ENCODE assay signal across 10 mouse cellular contexts in the genomic region with DNA sequence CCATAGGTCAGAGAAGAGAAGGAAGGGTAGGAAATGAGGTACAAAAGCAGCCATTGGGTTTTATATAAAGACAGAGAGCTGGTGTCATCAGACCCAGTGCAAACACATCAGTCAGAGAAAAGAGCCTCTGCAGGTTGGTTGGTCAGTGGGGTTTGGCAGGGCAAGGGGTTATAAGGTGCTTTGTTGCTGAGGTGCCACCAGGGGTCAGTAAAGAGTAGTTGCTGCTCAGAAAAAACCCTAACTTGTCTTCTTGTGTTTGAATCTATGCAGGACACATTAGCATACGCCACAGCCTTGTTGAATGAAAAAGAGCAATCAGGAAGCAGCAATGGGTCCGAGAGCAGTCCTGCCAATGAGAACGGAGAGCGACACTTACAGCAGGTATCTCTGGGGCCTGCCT. TPM values are rescaled to one million over a fixed set of nuclear protein-coding genes. Genes with fewer than 3 reads are reported as not detected.
DNase-seq lines count a peak whose midpoint lies in the region; ATAC-seq and TF ChIP-seq lines count a peak whose summit lies in the region.
"Had no signal": no experiment of that assay in that cellular context is flagged by ENCODE, and none has a peak within 500 bp of the region (broad histone marks: within the 10 kb centered on the region; RNA-seq: fewer than 3 reads in every experiment).

No protein-coding gene starts in this region.

- WGBS in hindbrain, embryonic 11.5 days: 74% methylated on average over 4 of the region's 4 CpGs
- WGBS in hindbrain, embryonic 12.5 days: 65% methylated on average over 4 of the region's 4 CpGs

- peaks cover 11% of the 10 kb centered on the region; the same call in 1 of the 2 replicates for H3K36me3 ChIP-seq in hindbrain, embryonic 11.5 days (ENCODE audit: control insufficient read depth, insufficient read depth, low read length)
- peaks cover 62% of the 10 kb centered on the region for H3K36me3 ChIP-seq in hindbrain, embryonic 12.5 days
- peaks cover 12% of the 10 kb centered on the region for H3K36me3 ChIP-seq in splenic B cell, adult 2 months (ENCODE audit: control insufficient read depth, insufficient read depth, low read length, poor library complexity, severe bottlenecking)

- 0 out of 2 replicates have a peak, but pooled peaks have one; percentile 24 for TF ChIP-seq CTCF in embryonic fibroblast, embryonic 13.5 days (IDR thresholded peaks at IDR 0.05; ENCODE audit: borderline replicate concordance, insufficient read depth, low read length)

- H3K9me3 ChIP-seq in hindbrain, embryonic 11.5 days (ENCODE audit: control insufficient read depth, low read length): no peaks in the 10 kb centered on the region
- H3K9me3 ChIP-seq in hindbrain, embryonic 12.5 days (replicated peaks): no peaks in the 10 kb centered on the region
- H3K9me3 ChIP-seq: embryonic facial prominence, embryonic 12.5 days; midbrain, embryonic 12.5 days had no signal

- no peak for ATAC-seq in hindbrain, embryonic 11.5 days (ENCODE audit: low FRiP score)
- ATAC-seq in hindbrain, embryonic 12.5 days (ENCODE audit: low FRiP score): no peak; the same call in 1 of the 2 replicates

- no peak overlapping the region for H3K27ac ChIP-seq in hindbrain, embryonic 11.5 days (ENCODE audit: low read depth, low read length)
- no peak overlapping the region for H3K27ac ChIP-seq in hindbrain, embryonic 12.5 days
- no peak overlapping the region for H3K27ac ChIP-seq in embryonic fibroblast, embryonic 13.5 days (ENCODE audit: insufficient read depth, low read length)
- H3K27ac ChIP-seq: embryonic facial prominence, embryonic 12.5 days; midbrain, embryonic 12.5 days had no signal

- no peak for TF ChIP-seq POLR2A in embryonic fibroblast, embryonic 13.5 days (IDR thresholded peaks at IDR 0.05; ENCODE audit: low read depth, low read length)

- DNase-seq in hindbrain, embryonic 11.5 days (ENCODE audit: low spot score): peak; percentile 75
- DNase-seq in 416B (ENCODE audit: low read depth): peak; percentile 73
- peak; percentile 9 for DNase-seq in Muller cell, postnatal 12 days (ENCODE audit: inconsistent ontology term)
- peak; percentile 68 for DNase-seq in splenic B cell, adult 2 months (ENCODE audit: low read depth, low spot score)
- DNase-seq in heart, adult 8-10 months (ENCODE audit: low spot score): no peak
- DNase-seq in spleen, postnatal 14 days (ENCODE audit: low spot score in 2 of 2): no peak

- no peak overlapping the region for H3K4me3 ChIP-seq in hindbrain, embryonic 11.5 days (ENCODE audit: low read depth, low read length)
- no peak overlapping the region for H3K4me3 ChIP-seq in hindbrain, embryonic 12.5 days
- no peak overlapping the region for H3K4me3 ChIP-seq in embryonic fibroblast, embryonic 13.5 days (ENCODE audit: insufficient read depth, low read length)
- H3K4me3 ChIP-seq: embryonic facial prominence, embryonic 12.5 days; midbrain, embryonic 12.5 days had no signal

- H3K4me1 ChIP-seq in hindbrain, embryonic 11.5 days (replicated peaks; ENCODE audit: control insufficient read depth, insufficient read depth, low read length): no peaks in the 10 kb centered on the region
- H3K4me1 ChIP-seq in hindbrain, embryonic 12.5 days: no peaks in the 10 kb centered on the region
- no peaks in the 10 kb centered on the region for H3K4me1 ChIP-seq in embryonic fibroblast, embryonic 13.5 days (ENCODE audit: control insufficient read depth, insufficient read depth, low read length)
- H3K4me1 ChIP-seq: embryonic facial prominence, embryonic 12.5 days; midbrain, embryonic 12.5 days had no signal

- H3K4me2 ChIP-seq in hindbrain, embryonic 11.5 days (replicated peaks; ENCODE audit: low read depth, low read length): no peak overlapping the region
- no peak overlapping the region for H3K4me2 ChIP-seq in hindbrain, embryonic 12.5 days (replicated peaks)
- H3K4me2 ChIP-seq: embryonic facial prominence, embryonic 12.5 days; midbrain, embryonic 12.5 days had no signal

- no peaks in the 10 kb centered on the region for H3K27me3 ChIP-seq in hindbrain, embryonic 11.5 days (ENCODE audit: control insufficient read depth, insufficient read depth, low read length)
- no peaks in the 10 kb centered on the region for H3K27me3 ChIP-seq in hindbrain, embryonic 12.5 days
- no peaks in the 10 kb centered on the region for H3K27me3 ChIP-seq in splenic B cell, adult 2 months (ENCODE audit: control insufficient read depth, insufficient read depth, low read length, poor library complexity, severe bottlenecking)
- H3K27me3 ChIP-seq: embryonic facial prominence, embryonic 12.5 days; midbrain, embryonic 12.5 days had no signal

- no peak overlapping the region for H3K9ac ChIP-seq in hindbrain, embryonic 11.5 days (ENCODE audit: low read depth, low read length)
- no peak overlapping the region for H3K9ac ChIP-seq in hindbrain, embryonic 12.5 days
- H3K9ac ChIP-seq: embryonic facial prominence, embryonic 12.5 days; midbrain, embryonic 12.5 days had no signal

RNA-seq across cellular contexts. Expression of a gene that starts 27.7 kb away (rescaled TPM):
- polyA plus RNA-seq in hindbrain, embryonic 11.5 days (2014; fragmentation: Nextera tagmentation; extraction: Ambion mirVana): 0.68 and 0.81 TPM in 2 replicates
- polyA plus RNA-seq in hindbrain, embryonic 12.5 days (2016; fragmentation: Nextera tagmentation; extraction: Ambion mirVana): 1.0 and 1.1 TPM in 2 replicates
- 14.8 and 16.8 TPM in 2 replicates for polyA plus RNA-seq in embryonic fibroblast, embryonic 13.5 days (2011; ENCODE audit: insufficient read length, low read depth, missing spikeins)
- total RNA-seq in heart, adult 8-10 months (2022): not detected

RNA-seq across cellular contexts. Expression of a gene that starts 55.6 kb away (rescaled TPM):
- not detected in 2 replicates for polyA plus RNA-seq in hindbrain, embryonic 11.5 days (2014; fragmentation: Nextera tagmentation; extraction: Ambion mirVana)
- 0.08 TPM in 1 of 2 replicates, not detected in the other for polyA plus RNA-seq in hindbrain, embryonic 12.5 days (2016; fragmentation: Nextera tagmentation; extraction: Ambion mirVana)
- polyA plus RNA-seq in embryonic fibroblast, embryonic 13.5 days (2011; ENCODE audit: insufficient read length, low read depth, missing spikeins): not detected in 2 replicates
- not detected for total RNA-seq in heart, adult 8-10 months (2022)
- polyA plus RNA-seq: embryonic facial prominence, embryonic 12.5 days; midbrain, embryonic 12.5 days had no signal

Comparison
In these comparisons a context has a peak if more than half of its experiments do, and no peak if none do; other contexts are left out.
1. DNase-seq: peak in hindbrain, embryonic 11.5 days (single experiment), 416B (single experiment), Muller cell, postnatal 12 days (single experiment) and splenic B cell, adult 2 months (single experiment); none in heart, adult 8-10 months (single experiment) and spleen, postnatal 14 days (0 of 2).